Mouse (Mus musculus): ENCODE measurements around the gene Ablim1.
A peak's percentile ranks its signal among the peaks of the same experiment; 100 is the strongest.

Ablim1 gene

DNA sequence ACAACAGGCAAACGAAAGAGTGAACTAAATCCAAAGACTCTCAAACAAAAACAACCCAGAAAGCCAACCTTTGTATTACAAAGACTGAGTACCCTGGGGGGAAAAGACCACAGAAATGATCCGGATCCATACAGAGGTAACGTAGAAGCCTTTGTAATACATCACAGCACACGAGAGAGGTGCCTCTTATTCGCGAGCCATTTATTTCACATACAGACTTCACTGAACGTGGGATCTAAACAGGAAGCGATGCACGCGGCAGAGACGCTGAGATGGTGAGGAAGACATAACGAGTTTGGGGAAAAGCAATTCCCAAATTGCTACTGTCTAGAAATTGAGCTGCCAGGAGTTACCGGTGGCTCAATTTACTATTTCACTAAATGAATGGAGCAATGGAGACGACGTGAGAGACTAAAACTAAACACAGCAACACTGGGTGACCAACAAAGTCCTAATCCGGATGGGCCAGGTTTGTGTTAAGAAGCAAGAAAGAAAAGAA lies 265.1 kb downstream of the Ablim1 start:
- DNase-seq, result no peak

DNA sequence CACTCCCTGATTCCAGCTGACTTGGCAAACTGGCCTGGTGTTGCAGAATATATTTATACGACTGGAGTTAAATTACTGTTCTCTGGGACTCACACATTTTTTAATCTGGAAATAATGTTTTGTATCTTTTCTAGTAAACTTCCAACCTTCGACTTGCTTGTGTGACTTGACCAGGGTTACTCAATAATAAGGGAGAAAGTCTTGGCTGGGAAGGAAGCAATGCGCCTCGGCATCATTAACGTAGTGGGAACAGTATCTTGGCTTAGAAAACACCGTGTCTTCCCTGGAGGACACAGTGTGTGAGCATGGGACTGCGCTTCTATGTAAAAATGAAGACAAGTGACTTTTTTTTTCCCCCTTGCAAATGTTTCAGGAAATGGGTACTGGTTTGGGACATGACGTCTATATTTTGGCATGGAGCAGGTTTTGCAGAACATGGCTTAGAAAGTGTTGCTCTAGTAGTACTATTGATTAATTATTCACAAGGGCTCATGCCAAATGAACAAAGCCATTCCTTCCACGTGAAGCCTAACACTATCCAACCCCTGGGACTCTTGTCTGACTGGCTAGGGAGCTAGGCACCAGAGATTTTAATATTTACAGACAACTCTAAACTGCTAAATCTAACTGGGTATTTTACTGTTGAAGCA lies 266.9 kb downstream of the Ablim1 start:
- no peak for DNase-seq

DNA sequence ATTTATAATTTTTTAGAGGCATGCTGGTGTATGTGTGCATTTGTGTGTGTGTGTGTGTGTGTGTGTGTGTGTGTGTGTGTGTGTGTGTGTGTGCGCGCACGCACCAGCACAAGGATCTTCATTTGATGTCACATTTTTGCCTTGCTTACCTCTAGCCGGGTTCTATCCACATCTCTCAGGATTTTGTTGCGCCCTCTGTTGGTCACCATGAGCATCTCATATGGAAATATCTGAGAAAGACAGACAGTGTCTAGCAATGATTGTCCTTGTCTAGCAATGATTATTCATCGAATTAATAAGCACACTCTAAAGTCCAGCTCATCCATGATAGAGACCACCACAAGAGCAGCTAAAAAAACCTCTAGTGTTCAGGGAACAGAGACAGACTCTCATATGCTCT lies 275.5 kb downstream of the Ablim1 start:
- peak; percentile 55 for DNase-seq

DNA sequence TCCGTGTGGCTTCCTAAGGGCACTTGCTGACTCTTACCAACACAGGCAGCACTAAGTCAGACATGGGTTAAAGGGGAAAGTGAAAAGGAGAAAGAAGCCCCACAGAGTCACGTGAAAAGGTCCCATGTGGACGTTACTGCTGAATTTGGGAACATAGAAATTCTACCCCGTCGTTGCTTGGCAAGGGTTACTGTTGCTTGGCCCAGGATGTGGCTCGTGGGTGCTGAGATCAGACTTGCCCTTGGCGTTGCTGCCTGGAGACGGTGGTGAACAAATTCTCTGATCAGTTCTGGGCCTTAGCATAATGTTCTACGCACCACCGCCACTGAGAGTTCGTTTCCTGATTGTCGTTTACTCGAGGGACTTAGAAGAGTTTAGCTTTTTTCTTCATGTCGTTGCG lies 277.9 kb downstream of the Ablim1 start:
- no peak for DNase-seq

DNA sequence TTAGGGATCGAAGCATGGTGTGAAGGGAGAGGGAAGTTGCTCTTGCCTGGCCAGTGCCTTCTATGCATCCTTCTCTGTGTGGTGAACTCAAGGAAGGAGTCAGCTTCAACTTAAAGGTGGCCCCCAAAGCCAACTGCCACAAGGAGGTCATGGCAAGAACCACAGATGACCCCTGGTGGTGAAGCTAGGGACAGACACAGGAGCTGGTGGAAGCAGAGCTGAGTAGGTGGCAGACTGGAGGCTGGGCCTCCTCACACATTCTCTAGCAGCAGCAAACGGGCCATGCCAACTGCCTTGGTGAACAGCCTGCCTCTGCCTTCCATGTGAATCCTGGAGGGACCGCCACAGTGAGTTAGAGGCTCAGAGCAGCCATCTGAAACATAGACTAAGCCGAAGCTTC lies 283.1 kb downstream of the Ablim1 start:
- DNase-seq, result peak; percentile 85

DNA sequence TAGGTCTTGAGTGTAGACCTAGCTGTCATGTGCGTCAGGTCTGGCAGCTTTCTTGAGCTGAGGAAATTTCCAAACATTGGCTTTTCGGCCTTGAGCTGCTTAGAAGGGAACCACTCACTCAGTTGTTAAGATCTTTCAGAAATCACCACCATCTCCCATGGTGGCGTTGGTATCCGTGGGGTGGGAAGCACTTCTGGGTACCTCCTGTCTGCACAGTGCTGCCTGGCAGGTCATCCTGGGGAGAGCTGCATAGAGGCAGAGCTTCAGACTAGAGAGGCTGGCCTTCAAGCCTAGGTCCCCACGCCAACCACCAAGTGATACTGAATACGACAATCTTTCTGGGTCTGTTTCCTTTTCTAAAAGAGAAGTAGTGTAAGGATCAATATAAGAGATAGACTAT lies 285.3 kb downstream of the Ablim1 start:
- DNase-seq, result no peak

DNA sequence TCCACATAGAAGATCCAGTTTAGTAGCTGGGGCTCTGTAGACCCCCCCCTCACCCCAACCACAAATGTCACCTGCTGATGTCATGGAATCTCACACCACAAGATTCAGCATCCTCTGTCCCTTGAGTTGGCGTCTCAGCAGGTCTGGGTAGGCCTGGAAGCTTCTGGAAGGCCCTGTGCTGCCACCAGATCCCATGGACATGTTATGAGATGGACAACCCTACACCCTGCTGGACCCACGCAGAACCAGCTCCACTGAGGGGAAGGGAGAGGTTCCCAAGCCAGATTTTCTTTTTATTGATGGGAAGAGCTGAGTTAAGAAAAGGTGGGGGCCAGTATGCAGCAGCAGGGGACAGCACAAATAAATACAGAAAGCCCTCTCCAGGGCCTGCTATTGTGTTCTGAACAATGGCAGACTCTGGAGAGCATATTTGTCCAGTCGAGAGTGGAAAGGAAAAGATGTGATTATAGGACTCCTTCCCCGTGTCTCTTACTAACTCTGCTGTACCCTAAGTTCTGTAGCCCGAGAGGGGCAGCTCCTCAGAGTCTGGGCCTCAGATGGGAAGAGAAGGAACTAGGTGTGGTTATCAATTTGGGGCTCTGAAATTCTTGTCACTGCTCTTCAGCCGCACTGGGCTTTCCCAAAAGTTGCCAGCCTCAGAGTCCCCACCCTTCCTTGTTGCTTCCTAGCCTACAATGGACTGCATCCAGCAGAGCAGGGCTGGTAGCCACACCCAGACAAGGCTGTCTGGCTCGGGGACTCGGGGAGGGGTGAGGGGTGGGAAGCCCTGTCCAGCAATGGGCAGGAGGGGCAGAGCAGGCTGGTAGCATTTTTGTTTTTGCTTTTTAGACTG lies 286.2 kb downstream of the Ablim1 start:
- peak; percentile 37 for DNase-seq

DNA sequence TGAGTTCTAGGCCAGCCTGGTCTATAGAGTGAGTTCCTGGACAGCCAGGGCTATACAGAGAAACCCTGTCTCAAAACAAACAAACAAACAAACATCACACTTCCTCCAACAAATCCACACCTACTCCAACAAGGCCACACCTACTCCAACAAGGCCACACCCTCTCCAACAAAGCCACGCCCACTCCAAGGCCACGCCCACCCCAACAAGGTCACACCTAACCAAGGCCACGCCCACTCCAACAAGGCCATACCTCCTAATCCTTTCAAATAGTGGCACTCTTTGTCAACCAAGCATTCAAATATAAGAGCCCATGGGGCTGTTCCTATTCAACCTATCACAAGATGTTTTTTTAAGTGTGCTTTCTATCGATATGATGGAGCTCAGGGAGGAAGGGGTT lies 288.2 kb downstream of the Ablim1 start:
- DNase-seq, result no peak

DNA sequence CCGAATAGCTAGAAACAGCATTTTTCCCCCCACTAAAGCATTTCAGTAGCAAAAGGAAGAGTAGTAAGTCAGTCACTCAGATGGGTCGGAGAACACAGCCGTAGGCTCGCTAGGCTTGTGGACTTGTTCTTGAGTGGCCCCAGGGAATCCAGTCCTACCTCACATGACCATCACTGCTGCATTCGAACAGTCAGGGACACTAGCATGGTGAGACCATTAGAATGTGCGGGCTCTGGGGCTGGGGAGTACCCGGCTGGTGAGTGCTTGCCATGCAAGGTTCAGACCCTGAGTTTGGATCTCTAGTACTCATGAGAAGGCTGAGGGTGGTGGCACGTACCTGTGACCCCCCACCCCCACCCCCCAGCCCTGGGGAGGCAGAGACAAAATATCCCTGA lies 296.9 kb downstream of the Ablim1 start:
- DNase-seq, result no peak

DNA sequence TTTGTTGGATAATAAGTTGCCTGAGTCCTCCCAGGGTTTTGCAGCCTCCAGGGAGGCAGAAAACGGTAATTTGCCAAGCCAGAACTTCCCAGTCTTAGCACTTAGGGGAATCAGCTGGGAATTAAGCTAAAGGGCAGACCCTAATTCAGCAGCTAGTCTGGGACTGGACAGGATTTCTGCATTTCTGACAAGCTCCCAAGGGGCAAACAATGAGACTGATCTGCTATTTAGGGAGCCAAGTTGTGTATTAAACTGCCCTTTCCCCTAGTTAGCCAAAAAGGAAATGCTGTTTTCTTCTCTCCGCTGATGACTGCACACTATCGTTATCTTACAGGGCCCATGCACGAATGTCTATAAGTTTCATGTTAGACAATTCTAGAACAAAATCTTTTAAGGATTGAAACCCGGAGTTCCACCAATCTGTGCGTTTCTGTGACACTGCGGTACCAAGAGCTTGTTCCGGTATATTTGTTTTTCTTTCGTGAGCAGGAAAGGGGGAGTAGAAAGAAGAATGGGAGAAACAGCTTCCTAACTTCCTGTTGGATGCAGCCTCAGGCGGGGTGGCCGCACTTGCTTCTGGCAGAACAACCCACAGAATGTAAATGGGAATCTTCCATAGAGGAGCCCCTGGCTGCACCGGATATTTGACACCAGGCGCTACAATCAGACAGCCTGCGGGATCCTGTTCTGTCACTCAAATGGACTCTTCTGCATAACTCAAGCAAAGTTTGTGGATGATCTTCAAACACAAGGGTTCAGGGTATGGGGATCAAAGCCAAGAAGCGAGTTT lies 297.5 kb downstream of the Ablim1 start:
- peak; percentile 67 for DNase-seq

DNA sequence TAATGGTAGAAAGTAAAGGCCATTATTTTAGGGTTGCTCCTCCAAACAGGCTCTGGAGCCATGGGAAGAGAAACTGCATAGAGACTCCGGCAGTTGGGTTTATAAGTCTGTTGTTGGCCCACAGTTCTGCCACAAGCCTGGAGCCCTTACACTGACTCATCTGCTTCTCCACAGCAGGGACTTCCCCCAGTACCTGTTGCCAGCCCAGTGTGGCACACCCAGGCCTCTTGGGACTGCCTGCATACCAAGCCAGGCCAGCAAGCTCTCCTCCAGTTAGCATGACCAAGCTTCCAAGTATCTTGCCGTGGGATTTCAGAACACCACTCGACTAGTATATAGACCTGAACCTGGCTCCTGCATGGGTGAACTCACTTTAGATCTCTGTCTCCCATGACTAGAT lies 299.9 kb downstream of the Ablim1 start:
- DNase-seq, result peak; percentile 25

DNA sequence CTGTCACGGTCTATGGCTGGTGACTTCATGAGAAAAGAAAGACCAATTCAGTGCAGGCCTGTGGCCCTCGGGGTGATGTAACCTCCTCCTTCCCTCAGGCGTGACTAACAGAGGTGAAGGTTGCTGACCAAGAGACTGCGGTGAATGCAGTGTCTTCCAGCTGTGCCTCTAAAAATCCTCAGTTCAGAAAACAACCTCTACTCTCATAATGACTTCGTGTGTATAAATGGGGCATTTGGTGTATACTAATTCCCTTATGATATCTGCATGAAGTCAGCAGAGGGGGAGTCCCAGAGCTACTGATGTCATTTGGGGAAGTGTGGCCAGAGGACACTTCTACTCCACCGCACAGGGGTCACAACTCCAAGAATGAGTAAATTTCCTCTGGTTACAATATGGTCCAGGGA lies 301.4 kb downstream of the Ablim1 start:
- DNase-seq, result peak; percentile 31

DNA sequence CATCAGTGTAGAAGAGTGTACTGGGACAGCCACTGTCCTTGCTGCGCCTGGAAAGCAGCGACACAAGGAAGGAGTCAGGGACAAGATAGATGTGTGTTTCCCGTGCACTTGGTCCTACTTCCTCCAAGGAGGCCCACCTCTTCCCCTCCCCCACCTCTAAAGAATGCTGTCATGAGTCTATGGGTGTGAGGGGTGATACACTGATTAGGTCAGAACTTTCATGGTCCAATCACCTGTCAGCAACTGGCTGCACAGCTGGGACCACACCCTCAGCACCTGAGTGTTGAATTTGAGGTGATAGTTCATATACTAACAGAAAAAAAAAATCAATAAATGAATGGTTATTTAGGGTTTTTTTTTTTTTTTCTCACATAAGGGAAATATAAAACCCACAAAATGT lies 302.7 kb downstream of the Ablim1 start:
- DNase-seq, result no peak

DNA sequence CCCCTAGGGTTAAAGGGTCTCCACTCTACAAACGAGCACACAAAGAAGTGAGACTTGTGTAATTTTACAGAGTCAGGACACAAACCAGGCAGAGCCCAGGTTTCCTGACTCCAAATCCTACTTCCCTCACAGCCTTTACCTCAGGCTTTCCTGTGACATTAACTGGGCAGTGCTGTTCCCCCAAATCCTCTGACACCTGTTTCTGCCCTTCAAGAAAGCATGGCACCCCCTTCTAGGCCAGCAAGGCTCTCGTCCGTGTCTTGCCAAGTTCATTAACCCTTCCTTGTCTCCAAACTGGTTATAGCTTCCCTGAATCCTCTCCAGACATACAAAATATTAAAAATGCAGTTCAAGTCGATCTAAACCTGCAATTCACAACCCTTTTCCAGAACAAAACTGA lies 304.7 kb downstream of the Ablim1 start:
- DNase-seq, result no peak

DNA sequence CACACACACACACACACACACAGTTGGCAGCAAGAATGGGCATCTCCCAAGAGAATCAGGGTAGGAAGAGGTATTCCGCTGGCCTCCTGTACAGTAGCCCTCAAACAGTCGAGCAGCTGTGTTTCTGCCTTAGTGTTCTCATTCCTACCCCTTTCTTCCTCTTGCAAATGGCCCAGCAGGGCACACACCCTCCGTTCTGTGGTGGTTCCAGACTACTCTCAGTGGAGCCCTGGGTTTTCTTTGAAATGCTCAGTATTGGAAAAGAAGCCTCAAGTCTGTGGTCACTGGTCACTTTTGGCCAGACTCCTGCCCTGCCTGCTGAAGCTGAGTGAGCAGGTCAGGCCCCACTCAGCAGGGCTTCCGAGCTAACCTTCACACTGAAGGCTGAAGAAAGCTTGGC lies 305.1 kb downstream of the Ablim1 start:
- peak; percentile 19 for DNase-seq

DNA sequence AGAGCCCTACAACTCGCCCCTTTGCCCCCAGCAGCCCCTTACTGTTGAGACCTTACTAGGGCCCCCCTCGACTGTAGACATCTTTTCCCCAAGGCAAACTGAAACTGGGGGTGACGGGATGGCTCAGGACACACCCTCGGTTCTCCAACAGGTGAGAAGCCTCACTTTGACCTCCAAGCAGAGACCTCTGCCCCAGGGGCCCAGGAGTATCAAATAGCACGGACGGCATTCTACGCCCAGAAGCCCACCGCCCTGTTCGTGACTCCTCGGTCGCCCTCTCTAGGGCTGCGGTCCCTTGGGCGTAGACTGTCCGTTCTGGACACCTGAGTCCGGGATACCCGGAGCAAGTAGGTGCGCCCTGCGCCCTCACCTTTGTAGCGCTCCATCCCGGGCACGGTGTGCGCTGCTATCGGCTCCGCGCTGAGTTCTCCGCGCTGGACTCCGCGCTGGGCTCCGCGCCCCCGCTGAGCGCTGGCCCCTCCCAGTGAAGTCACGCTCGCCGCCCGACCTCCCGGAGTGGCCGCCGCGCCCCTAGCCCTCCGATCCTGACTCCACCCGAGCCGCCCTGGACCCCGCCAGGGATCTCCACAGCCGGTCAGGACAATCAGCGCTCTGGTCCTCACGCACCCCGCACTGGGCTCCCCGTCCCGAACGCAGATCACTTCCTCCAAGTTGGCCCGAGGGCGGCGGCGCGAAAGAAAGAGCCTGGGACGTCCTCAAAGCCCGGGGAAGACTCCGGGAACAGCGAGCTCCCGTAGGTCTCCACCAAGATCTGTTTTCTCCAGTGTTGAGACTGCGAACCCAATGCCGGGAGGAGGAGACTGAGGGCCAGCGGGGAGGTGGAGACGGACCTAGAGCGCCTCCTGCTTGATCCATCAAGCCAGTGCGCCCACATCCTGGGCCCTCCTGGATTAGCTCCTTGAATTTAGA lies 306.7 kb downstream of the Ablim1 start, which contains the start of gene Afap1l2:
Gene Afap1l2 (minus strand): TSS at position 448 of the 930 bp plus-strand sequence.
- peak; percentile 85 for DNase-seq

DNA sequence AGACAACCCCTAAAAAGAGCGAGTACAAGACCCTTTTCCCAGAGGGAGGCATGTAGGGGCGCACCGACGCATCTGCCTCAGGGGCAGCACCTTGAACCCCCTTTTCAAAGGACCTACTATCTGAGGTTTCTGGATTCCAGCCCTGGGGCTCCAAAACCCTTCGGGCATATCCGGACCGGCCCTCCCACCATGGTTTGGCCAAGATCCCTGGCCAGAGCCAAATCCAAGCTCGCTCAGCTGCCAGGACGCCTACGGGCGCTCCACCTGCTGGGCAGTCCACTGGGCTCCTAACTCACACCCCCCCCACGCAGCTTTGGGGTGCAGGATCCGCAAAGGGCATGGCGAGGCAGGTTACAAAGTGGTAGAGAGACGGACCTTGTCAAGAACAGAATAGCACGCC lies 307.4 kb downstream of the Ablim1 start:
- DNase-seq, result peak; percentile 78

DNA sequence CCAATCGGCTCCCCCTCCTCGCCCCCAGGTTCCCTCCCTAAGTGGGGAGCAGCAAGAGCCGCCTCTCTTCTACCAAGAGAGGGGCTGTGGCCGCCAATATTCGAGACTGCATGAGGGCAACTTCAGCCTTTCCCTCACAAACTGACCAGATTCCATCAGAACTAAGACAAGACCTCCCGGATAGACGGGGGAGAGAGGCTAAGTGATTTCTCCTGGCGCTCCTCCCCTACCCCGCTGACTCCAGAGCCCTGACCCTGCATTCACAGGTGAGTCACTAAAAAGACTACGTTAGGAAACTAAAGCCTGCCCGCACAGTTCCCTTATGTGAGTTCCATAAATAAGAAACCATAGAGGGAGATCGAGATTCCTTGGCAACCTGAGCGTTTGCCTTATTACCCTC lies 307.9 kb downstream of the Ablim1 start:
- peak; percentile 35 for DNase-seq

DNA sequence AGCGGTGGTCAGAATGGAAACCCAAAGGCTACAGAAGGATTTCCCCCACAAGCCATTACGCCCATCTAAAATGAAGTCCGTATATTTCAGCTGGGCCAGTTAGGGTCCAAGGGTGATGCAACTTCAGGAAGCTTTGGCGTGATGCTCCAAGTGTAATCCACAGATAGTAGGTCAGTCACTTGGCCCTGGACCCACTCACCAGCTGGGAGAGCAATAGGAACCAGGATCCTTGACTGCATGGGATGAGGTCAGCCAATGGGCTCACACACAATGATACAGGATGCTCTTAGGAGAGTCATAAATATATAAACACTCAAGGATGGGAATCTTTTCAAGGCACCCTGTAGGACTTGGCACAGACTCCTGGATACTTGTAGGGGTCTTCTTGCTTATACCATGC lies 309.7 kb downstream of the Ablim1 start:
- peak; percentile 72 for DNase-seq

DNA sequence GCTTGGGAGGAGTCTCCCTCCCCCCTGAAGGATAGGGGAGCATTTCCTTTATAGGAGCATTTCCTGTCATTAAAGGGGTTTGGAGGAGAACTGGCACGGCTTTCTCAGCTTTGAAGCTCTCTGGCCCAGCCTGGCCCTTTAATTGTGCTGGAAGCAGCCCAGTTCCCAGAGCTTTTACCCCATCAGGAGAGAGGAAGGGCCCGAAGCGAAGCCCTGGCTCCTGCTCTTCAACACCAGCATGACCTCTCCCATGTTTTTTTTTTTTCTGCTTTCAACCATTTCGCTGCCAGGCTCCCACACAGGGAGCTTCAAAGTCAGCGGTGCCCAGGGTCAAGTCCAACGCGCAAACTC lies 311.3 kb downstream of the Ablim1 start:
- peak; percentile 80 for DNase-seq

DNA sequence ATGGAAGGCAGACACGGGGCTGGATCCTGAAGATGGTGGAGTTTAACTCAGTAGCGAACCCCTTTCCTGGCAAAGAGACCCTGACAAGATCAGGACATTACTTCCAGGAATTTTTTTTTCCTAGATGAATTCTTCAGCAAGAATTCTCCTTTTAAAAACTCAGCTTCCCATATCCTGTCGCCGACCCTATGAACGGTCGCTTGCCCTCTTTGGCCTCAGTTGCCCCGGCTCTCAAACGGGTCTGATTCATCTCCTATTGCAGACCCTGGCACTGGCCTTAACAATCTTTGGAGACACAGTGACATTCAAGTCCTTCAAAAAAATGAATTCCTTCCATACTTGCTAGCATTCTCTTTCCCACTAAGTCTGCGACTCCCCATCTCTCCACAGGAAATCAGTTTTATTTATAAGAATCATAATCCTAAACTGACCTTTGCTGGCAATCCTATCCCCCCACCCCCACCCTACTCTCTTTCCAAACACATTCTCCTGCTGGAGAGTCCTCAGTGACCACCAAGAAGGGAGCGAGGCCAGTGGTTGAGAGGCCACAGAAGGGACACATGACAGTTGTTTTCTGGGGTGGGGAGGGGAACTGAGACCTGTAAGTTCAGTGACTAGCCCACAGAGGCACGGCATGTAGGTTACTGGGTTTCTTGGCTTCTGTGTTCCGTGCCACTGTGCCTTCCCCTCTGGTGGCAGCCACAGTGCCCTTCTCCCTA lies 311.8 kb downstream of the Ablim1 start:
- peak; percentile 66 for DNase-seq

DNA sequence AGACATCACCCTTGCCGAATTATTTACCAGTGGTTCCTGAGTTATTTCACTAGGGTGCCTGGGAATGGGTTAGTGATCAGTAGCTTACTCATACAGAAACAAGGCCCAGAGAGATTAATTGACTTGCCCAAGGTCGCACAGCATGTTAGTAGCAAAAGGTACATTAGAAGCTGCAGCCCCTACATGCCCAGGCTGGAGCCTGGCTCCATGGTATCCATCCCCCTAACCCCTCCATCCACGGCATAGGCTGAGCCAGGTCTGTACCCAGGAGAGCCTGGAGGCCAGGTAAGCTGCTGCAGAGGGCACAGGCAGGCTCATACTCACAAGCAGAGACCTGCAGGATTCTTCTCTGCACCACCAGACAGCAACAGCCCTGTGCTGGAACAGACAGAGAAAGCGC lies 312.8 kb downstream of the Ablim1 start:
- DNase-seq, result no peak

Measured in kidney, postnatal 10 days (tissue).